Mouse (Mus musculus) ovary, postnatal 10 days (tissue): ENCODE measurements around the gene Trappc11.
A peak's percentile ranks its signal among the peaks of the same experiment; 100 is the strongest.

Experiments used
- DNase-seq: peaks from one replicate; pipeline ENCODE4 v3.0.0; 2022; ENCODE audit warnings: low spot score

Gene Trappc11

DNA sequence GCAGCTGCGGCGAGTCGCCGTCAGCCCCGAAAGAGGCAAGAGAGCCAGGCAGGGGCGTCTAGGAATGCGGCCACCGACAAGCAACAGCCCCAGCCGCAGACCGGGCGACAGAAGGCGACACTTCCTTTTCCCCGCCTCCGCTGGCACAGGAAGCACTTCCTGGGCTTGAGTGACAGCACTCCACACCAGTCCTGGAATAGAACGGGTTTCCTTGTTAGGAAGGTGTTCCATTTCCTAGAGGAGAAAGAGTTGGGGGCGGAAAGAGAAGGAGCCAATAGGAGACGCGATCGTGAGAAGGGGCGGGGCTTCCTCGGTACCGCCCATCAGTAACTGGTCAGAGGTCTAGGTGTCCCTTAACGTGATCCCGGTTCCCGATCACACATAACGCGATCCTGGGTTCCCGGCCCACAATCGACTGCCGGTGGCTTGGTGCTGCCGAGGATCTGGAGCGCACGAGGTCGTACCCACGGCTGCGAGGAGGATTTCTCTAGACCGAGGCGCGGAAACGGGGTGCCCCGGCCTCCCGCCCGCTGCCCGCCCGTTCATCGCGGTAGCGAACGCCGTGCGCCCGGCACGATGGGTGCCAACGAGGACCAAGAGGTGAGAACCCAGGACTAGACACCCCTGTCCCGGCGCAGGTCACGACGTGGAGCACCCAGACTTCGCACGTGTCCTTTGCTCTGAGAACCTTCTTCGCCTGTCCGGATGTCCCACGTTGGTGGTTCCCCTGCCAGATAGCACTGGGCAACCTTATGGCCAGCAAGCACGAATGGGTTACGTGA lies at the start of gene Trappc11, which contains the start of gene Rwdd4a:
TSS of gene Trappc11 (minus strand) at position 127 of the 782 bp plus-strand sequence.
TSS of gene Rwdd4a (plus strand) at position 321 of the 782 bp plus-strand sequence.
- DNase-seq, result peak; percentile 85

DNA sequence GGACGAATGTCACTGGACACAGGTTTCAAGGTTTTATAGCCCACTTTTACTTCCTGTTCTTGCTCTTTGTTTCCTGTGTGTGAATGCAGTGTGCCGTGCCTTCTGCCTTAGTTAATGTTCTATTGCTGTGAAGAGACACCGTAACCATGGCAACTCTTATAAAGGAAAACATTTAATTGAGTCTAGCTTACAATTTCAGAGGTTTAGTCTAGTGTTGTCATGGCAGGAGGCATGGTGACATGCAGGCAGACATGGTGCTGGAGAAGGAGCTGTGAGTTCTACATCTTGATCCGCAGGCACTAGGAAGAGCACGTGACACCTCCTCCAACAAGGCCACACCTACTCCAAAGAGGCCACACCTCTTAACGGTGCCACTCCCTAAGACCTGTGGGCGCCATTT lies 48.2 kb upstream of the Trappc11 start:
- DNase-seq, result no peak

DNA sequence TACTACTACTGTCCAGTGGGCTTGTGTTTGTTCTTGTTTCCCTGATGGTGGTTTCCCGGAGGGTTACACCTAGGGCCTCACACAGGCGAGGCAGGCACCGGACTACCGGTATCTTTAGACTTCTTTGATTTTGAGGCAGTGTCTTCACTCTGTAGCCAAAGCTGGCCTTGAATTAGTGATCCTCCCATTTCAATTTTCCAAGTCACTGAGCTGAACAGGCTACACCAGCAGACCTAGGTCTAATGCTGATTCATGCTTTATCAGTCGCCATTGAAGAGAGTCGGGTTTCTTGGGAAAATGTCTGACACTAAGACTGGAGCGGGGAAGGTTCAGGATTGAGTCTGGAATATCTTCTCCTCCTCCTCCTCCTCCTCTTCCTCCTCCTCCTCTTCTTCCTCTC lies 40.2 kb upstream of the Trappc11 start:
- no peak for DNase-seq

DNA sequence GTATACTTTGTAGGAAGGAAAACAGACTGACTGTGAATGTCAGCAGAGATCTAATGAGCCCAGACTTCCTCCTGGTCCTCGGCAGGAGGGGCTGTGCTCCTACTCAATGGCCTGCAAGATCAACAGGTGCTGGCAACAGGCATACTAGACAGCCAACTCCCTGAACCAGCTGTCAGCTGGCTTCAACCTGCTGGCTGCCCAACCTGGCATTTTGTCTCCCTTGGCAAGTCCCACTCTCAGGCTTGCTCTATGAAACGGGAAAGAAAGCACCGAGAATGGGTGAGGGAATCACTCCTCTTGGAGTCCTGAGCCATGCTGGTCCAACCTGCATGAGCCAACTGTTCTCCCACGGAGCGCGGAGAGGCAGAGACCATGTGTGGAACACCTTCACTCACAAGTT lies 36.9 kb upstream of the Trappc11 start:
- DNase-seq, result no peak

DNA sequence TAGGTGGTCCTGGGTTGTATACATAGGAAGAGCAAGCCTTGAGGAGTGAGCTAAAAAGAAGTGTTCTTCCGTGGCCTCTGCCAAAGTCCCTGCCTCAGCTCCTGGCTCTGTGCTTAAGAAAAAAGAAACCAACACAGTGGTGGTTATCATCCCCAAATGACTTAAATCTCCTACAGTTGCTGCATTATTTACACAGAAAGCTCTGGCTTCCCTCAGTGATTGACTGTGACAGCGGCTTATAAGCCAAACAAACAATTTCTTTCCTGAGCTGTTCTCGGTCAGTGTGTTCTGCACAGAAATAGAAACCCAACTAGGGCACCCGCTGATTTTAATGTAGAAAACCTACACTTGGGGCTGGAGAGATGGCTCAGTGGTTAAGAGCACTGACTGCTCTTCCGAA lies 34.8 kb upstream of the Trappc11 start:
- no peak for DNase-seq

DNA sequence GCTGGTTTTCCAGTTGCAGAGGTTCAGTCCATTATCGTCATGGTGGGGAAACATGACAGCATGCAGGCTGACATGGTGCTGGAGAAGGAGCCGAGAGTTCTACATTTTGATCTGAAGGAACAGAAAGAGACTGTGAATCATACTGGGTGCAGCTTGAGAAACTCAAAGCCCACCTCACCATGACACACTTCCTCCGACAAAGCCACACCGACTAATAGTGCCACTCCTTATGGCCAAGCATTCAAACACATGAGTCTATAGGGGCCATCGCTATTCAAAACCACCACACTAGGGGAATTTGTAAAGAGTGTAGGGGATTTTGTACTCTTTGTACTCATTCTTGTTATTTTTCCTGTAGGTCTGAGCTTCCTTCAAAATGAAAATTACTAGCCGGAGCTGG lies 33.3 kb upstream of the Trappc11 start:
- DNase-seq, result no peak

DNA sequence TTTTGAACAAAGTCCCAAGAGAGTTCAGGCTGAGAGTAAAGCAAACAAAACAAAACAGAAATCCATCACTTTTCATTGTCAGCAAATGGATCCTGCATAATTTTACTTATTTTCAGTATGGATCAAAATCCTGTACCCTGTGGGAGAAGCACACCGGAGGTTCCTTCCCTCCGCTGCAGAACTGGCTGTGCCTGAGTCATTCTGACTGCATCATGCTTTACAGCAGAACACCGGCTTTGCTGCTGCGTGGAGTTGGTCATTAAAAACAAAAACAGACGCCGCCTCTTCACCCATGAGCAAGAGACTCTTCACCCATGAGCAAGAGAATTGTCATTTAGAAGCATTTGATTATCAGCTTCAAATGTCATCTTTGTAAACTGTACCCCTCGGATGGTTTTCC lies 27.5 kb upstream of the Trappc11 start:
- DNase-seq, result no peak

DNA sequence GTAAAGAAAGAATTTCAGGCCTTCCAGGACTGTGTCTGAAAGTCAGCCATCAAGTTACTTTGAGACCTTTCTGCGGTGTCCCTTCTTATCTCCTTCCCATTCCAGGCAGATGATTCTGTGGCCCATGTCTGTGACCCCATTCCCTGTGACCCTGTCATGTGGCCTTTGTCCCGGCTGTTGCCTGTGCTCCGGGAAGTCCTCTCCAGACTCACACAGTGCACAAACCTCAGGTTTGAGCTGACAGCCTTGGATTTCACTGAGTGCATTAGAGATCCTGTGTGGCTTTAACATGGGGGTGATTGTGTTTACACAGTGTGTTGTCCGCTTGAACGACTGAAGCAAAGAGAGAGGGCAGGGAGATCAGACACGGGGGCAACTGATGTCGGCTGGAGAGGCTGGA lies 25.0 kb upstream of the Trappc11 start:
- DNase-seq, result no peak

DNA sequence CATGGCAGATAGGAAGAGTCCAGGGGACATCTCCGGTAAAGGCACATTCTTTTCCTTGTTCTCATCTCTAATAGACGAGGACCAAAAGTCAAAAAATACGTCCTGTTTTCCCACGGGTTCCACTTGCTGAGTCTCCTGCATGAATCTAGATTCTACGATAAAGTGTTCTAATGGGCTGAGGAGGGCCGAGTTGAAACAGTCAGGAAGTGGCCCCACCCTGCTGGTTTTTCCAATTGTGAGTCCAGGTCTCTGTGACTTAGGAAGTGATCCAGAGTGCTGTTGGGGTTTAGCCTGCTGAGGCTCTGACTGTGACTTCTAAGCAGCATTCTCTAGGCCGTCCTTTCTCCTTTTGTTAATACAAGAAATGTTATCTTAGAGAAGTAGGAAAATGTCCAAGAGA lies 23.2 kb upstream of the Trappc11 start:
- DNase-seq, result no peak

DNA sequence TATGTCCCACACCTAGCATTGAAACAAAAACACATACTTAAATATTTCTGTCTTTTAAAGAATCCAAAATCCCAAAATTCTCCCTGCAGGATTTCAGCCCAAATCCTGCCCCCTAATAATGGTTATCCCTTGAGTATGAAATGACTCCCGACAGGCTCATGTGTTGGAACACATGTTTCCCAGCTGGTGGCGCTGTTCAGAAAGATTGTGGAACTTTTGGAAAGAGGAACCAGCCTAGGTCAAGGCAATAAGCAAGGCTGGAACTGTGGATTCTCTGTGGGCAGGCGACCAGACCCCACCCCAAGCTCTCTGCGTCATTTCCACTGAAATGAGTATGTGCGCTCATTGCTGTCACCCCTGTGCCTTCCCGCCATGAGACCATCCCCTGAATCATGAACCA lies 20.3 kb upstream of the Trappc11 start:
- DNase-seq, result no peak

DNA sequence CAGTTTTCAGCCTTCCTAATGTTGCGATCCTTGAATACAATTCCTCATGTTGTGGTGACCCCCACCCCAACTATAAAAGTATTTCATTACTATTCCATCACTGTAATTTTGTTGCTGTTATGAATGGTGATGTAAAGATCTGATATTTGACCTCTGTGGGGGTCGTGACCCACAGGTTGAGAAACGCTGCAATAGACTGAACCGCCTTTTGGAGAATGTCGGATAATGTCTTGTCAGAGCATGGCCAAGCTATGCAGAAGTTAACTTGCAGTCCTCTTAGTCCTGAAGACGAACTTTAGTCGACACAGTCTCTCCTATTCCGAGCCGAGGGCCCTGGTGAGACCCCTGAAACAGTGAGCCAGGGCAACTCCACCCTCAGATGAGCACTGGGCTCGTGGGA lies 13.8 kb upstream of the Trappc11 start:
- no peak for DNase-seq

DNA sequence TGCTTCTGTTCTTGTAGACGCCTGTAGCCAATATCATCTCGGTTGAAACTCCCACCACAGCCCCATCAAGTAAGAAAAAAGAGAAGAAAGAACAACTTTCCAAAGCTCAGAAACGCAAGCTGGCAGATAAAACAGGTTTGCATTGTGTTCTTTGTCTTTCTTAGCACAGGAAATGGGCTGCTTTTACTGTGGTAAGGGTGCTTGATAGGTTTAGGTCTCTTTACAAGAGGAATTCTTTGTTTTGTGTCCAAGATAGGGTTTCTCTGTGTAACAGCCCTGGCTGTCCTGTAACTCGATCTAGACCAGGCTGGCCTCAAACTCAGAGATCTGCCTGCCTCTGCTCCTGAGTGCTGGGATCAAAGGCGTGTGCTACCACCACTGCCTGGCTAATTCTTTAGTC lies 10.8 kb upstream of the Trappc11 start:
- DNase-seq, result no peak

DNA sequence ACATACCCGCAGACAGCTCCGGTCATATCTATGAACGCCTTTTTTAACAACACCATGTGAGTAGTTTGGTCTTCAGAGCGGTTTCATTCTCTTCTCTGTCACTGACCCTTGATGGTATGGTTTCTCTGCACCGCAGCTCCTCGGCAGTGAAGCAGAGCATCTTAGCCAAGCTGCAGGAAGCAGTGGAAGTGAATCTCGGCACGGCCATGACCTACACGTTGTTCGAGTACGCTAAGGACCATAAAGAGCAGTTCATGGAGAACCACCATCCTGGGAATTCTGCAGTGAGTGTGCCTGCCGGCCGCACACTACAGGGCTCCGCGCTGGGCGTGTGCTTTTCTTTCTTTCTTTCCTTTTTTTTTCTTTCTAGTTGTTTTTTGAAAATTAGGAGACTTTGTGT lies 9.5 kb upstream of the Trappc11 start:
- DNase-seq, result no peak

DNA sequence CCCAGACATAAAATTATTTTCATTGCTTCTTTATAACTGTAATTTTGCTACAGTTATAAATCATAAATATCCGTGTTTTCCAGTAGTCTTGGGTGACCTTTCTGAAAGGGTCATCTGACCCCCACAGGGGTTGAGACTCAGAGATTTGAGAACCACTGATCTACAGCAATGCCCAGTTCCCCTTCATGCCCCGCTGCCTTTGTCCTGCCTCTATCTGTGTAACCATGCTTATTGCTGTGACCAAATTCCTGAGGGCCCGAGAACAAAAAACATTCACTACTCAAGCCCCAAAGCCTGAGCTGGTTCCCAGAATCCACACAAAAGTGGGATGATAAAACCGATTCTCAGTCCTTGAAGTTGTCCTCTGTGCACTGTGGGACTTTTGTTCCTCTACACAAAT lies 5.1 kb upstream of the Trappc11 start:
- no peak for DNase-seq

DNA sequence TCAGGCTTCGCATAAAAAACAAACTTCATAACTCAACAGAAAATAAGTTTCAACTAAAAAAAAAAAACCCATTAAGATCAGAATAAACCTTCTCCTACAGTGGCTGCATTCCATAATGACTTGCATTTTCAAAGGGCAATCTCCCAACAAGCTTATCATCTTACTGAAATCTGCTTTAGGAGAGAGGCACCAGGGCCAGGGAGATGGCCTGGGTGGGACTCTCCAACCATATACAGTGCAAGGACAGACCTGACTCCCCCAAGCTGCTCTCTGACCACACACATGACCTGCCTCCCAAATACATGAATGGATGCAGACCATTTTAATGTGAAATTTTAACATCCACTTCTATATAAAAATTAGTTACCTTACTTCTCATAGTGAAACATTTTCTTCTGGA lies 5.2 kb downstream of the Trappc11 start:
- DNase-seq, result no peak

DNA sequence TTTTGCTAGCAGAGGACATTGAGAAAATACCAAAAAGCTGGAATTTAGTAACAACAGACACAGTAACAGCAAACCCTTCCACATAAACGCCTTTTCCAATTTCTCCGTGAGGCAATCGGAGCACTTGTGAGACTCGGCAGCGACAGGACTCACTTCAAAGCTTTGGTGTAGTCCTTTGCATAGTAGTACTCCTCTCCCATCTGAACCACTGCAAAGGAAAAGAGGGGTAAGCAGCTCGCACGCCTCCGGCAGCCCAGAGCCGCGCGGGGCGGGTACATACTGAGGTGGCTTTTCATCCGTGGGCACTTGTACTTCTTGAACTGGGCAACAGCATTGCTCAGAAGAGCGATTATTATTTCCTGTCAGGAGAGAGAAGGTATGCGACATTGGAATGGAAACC lies 19.7 kb downstream of the Trappc11 start:
- no peak for DNase-seq

DNA sequence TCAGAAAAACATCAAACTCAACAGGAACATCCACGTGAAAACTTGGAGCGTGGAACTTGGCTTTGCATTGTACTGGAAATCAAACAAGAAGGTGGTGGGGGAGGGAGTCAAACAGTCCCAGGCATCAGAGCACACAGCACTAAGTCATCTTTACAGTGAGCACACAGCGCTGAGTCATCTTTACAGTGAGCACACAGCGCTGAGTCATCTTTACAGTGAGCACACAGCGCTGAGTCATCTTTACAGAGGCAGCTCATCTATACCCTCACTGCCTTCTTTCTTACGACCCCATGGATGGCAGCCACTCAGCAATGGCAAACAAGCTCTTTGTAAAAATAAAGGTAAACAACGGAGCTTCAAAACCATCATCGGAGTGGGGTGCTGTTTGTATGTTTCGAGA lies 22.3 kb downstream of the Trappc11 start:
- DNase-seq, result no peak

DNA sequence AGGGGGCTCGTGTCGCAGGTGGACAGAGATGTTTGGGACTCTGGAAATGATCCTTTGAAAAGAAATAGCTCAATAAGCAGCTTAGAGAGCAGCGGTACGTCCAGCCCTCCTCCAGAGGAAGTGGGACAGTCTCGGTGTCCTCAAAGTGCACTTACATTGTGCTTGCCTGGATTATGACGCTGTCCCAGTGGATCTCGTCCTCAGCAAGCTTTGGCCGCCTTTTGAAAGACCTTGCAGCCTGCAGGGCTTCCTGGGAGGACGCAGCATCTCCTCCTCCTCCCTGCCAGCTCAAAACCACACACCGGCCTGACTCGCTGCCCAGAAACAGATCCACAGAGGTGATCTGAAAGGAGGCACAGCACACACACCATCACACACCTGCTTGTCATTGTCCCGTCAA lies 27.8 kb downstream of the Trappc11 start:
- no peak for DNase-seq

DNA sequence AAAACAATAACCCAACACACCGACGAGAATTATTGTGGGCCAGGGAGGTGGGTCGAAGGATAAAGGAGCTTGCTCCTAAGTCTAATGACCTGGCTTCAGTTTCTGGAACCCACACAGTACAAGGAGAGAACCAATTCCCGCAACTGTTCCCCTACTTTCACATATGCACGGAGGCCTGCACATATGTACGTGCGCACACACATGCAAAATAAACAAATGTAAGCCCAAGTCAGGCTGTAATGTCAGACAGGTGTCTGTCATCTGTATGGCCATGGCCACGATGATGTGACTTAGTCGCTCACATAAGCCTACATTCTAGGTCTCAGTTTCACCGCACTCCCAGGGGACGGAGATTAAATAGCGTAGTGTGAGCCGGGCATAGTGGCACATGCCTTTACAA lies 30.7 kb downstream of the Trappc11 start:
- no peak for DNase-seq

DNA sequence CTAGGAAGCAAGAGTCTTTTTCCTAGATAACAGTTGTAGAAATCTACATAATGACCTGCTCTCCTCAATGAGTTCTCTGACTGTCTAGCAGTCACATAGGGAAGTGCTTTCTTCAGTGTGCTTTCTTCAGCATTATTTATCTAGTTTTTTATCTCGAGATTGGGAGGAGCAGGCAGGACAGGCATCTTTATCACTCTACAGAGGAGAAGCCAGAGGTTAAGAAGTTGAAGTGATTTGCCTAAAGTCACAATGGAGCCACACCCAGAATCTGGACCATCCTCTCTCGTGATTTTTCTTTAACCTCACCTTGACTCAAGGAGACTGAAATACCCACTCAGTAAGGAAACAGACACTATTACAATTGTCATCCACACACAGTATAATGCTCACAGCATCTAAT lies 31.3 kb downstream of the Trappc11 start:
- no peak for DNase-seq

DNA sequence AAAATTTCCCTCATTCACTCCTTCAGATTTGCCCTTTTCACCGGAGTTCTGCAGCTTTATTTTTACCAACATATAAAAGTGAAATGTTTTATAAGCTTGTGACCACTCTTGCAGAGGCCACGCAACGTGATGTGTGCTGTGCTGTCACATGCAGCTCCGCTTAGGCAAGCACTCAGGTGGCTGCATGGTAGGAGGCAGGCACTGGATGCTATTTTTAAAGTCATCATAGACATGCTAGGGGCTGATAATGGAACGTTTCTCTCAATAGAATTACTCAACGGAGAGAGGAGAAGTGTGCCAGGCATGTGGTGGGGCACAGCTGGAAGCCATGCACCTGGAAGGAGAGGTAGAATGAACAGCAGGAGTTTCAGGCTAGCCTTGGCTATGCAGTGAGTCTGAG lies 37.8 kb downstream of the Trappc11 start:
- no peak for DNase-seq

DNA sequence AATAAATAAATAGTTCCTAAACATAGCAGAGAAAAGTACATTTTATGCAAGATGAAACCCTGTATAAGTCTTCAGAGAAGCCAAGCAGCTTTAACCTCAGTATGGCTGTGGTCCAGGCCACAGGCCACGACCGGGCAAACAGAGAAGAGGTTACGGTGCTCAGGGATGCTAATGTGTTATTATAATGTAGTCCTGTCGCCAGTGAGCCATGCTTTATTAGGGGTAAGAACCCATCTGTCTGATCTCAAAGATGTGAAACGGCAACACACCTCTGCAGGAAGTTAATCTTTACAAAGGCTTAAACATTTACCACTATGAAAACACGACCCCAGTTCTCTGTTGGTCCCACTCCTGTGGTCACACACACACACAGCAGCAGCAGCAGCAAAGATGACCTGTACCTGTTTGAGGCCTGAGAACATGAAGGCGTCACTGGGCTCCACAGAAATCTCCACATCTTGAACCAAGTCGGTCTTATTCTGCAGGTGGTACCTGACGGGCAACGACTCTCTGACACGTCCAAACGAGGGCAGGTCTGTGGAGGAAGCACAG lies 38.6 kb downstream of the Trappc11 start:
- DNase-seq, result no peak

DNA sequence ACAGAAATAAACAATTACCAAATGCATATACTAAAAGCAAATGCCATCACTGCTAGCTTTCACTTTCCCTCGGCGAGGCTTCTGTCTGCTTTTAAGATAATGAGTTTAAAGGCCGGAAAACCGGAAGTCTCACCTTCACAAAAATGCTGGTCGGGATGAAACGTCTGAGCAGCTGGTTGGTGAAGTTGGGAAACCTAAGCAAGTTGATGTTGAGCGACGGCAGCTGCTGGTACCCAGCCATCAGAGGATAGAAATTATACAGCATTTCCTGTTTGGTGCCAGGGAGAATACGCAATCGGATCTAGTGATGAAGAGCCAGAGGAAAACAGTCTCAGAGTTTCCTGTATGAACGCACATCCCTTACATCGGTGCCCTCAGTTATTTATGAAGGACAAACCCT lies 40.2 kb downstream of the Trappc11 start:
- DNase-seq, result no peak

DNA sequence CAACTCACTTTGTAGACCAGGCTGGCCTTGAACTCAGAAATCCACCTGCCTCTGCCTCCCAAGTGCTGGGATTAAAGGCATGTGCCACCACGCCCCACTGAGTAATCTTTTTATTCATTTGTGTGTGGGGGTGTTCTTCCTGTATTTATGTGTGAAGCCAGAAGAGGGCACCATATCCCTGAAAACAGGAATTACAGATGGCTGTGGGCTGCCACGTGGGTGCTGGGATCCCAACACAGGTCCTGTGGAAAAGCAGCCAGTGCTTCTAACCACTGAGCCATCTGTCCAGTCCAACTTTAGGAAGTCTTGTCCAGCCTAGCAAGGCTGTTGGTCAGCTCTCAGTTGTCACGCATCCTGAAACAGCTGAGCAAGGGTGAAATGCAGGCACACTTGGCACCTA lies 46.0 kb downstream of the Trappc11 start:
- DNase-seq, result no peak
